Mouse (Mus musculus) spleen, adult 18-20 months (tissue): ENCODE results near the gene Bzw1.
A peak's percentile ranks its signal among the peaks of the same experiment; 100 is the strongest.
"Not testable (repeated sequence)": the region's sequence is repeated elsewhere in the genome, so short reads cannot be mapped to it uniquely, and the experiment has no call there.

Experiments used
- DNase-seq, 2 experiments: peaks; one replicate each; pipeline ENCODE4 v3.0.0; 2022; ENCODE audit warnings: mixed read lengths in 2 of 2

The Bzw1 gene

GRCm38 (mm10) chr1:58392652-58393283 lies at the start of gene Bzw1:
Gene Bzw1, plus strand, starts transcription at chr1:58392898.
- peak; percentile 89 to 92 for DNase-seq

GRCm38 (mm10) chr1:58343861-58344260 lies 48.8 kb upstream of the Bzw1 start:
- DNase-seq = no peak

- no peak for DNase-seq
Measured at GRCm38 (mm10) chr1:58344570-58344969, 48.1 kb upstream of the Bzw1 start.

GRCm38 (mm10) chr1:58346159-58346558 lies 46.5 kb upstream of the Bzw1 start:
- DNase-seq = no peak

- DNase-seq = no peak
Measured at GRCm38 (mm10) chr1:58348712-58349111, 44.0 kb upstream of the Bzw1 start.

GRCm38 (mm10) chr1:58353238-58353893 lies 39.3 kb upstream of the Bzw1 start:
- no peak for DNase-seq

- DNase-seq = no peak
Measured at GRCm38 (mm10) chr1:58358958-58359901, 33.5 kb upstream of the Bzw1 start.

- DNase-seq = no peak
Measured at GRCm38 (mm10) chr1:58362296-58362695, 30.4 kb upstream of the Bzw1 start.

GRCm38 (mm10) chr1:58364551-58364950 lies 28.1 kb upstream of the Bzw1 start:
- DNase-seq = no peak

GRCm38 (mm10) chr1:58365829-58366228 lies 26.9 kb upstream of the Bzw1 start:
- no peak for DNase-seq

GRCm38 (mm10) chr1:58366737-58367471 lies 25.8 kb upstream of the Bzw1 start:
- no peak for DNase-seq

- no peak for DNase-seq
Measured at GRCm38 (mm10) chr1:58369716-58370115, 23.0 kb upstream of the Bzw1 start.

GRCm38 (mm10) chr1:58374266-58374665 lies 18.4 kb upstream of the Bzw1 start:
- not testable (repeated sequence) for DNase-seq

- no peak for DNase-seq
Measured at GRCm38 (mm10) chr1:58375574-58376147, 17.0 kb upstream of the Bzw1 start.

- DNase-seq = no peak
Measured at GRCm38 (mm10) chr1:58382586-58383281, 10.0 kb upstream of the Bzw1 start.

GRCm38 (mm10) chr1:58391421-58392267 lies 1.1 kb upstream of the Bzw1 start:
- no peak for DNase-seq

GRCm38 (mm10) chr1:58392268-58392651 lies 438 bp upstream of the Bzw1 start:
- no peak for DNase-seq

GRCm38 (mm10) chr1:58393284-58394195 lies 842 bp downstream of the Bzw1 start:
- DNase-seq = no peak

- no peak for DNase-seq
Measured at GRCm38 (mm10) chr1:58395341-58395740, 2.6 kb downstream of the Bzw1 start.

- DNase-seq = no peak
Measured at GRCm38 (mm10) chr1:58396179-58396578, 3.5 kb downstream of the Bzw1 start.
